Mouse (Mus musculus): ENCODE results near the gene Srrm1. TPM values are rescaled to one million over a fixed set of nuclear protein-coding genes. Genes with fewer than 3 reads are reported as not detected.
"Not testable (repeated sequence)": the region's sequence is repeated elsewhere in the genome, so short reads cannot be mapped to it uniquely, and the experiment has no call there.

Gene Srrm1
- polyA plus RNA-seq, 1 experiment from 2014 or later = 198 TPM

DNA sequence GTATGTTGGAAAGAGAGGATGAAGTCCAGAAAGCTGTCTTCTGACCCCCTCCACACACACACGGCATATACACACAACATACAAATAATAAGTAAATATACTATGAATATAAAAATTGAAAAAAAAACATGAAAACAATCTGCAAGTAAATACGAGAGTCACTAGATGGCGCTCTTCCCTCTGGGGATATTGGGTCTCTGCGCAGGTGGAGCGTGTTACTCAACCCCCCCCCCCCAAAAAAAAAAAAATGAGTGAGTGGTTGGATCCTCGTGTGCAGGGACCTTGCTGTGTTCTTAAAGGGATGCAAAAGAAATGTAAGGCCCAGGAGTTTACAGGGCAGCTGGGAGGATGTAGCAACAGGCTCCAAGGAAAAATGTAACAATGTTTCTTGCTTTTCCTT lies 5.6 kb upstream of the Srrm1 start:
- WGBS = 1% methylated on average over 6 of the region's 6 CpGs
- ATAC-seq = no peak
- Histone ChIP-seq H3K4me1 (replicated peaks; ENCODE audit: control insufficient read depth, insufficient read depth, low read length) (peaks cover 8% of the 10 kb centered on the region), H3K27me3 (replicated peaks; ENCODE audit: control insufficient read depth, insufficient read depth, low read length) (no peaks in the 10 kb centered on the region), H3K9ac (replicated peaks; ENCODE audit: low read depth, low read length) (no peak overlapping the region), H3K36me3 (ENCODE audit: control insufficient read depth, insufficient read depth) (no peaks in the 10 kb centered on the region), H3K9me3 (ENCODE audit: control insufficient read depth, low read length) (no peaks in the 10 kb centered on the region), H3K4me2 (ENCODE audit: low read length) (no peak overlapping the region), H3K4me3 (replicated peaks; ENCODE audit: low read length) (no peak overlapping the region), H3K27ac (ENCODE audit: low read length) (no peak overlapping the region)

DNA sequence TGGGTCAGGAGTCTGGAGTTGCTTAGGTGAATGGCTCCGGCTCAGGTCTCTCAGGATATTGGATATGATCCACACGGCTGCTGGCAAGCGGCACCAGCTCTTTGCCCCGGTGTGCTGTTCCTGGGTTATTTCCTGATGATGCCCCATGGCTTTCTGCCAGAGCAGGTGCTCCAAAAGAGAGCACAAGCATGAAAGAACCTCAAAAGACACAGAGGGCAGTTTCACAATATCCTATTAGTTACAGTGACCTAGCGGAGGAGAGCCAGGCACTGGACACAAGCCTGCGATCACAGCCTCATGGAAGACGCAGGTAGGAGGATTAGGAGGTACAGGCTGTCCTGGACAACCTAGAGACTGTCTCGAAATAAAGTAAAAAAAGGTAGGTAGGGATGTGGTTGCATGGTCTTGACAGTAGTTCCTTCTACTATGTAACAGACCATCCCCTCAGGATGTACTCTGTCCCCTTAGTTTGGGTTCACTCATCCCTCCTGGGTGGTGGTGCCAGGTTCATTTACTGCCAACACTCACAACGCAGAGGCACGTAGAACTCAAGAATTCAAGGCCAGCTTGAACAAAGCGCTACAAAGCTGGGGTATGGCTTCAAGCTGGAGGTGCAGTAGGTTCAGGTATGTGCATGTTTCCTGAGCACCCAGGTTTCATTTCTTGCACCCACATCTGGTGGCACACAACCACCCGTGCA lies 4.2 kb upstream of the Srrm1 start:
- H3K9me3 ChIP-seq (ENCODE audit: control insufficient read depth, low read length) = no peaks in the 10 kb centered on the region
- H3K36me3 ChIP-seq (ENCODE audit: control insufficient read depth, insufficient read depth) = no peaks in the 10 kb centered on the region
- no peaks in the 10 kb centered on the region for H3K27me3 ChIP-seq (replicated peaks; ENCODE audit: control insufficient read depth, insufficient read depth, low read length)
- H3K27ac ChIP-seq (ENCODE audit: low read length) = no peak overlapping the region
- WGBS = 79% methylated on average over 12 of the region's 12 CpGs
- no peak for ATAC-seq
- H3K4me1 ChIP-seq (replicated peaks; ENCODE audit: control insufficient read depth, insufficient read depth, low read length) = peaks cover 8% of the 10 kb centered on the region
- no peak overlapping the region for H3K9ac ChIP-seq (replicated peaks; ENCODE audit: low read depth, low read length)
- no peak overlapping the region for H3K4me2 ChIP-seq (ENCODE audit: low read length)
- H3K4me3 ChIP-seq (replicated peaks; ENCODE audit: low read length) = no peak overlapping the region

DNA sequence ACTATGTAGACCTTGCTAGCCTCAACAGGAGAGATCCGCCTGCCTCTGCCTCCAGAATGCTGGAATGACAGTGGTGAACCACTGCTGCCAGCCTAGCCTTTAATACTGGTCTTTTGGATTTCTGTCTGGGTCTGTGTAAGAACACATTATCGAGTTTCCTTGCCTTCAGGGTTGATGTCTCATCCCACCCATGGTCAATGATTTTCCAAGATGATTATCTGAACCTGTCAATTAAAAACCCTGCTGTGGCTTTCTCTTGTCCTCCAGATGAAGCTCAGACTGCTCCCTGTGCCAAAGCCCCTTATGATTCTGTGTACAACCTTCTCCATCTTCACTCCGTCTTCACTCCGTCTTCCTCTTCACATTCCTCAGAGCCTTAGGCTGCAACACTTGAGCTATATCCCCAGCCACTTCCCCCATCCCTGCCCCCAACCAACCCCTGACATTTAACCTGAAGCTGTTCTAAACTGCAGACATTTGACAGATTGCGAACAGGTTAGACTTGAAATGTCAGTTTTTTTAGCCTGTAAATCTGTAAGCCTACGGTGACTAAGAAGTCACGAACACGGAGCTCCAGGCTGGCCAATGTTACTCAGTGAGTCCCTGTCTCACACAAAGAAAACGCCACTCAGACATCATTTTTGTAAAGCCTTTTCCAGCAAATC lies 2.9 kb upstream of the Srrm1 start:
- Histone ChIP-seq H3K27me3 (replicated peaks; ENCODE audit: control insufficient read depth, insufficient read depth, low read length) (no peaks in the 10 kb centered on the region), H3K9ac (replicated peaks; ENCODE audit: low read depth, low read length) (no peak overlapping the region), H3K36me3 (ENCODE audit: control insufficient read depth, insufficient read depth) (no peaks in the 10 kb centered on the region), H3K4me1 (replicated peaks; ENCODE audit: control insufficient read depth, insufficient read depth, low read length) (peaks cover 17% of the 10 kb centered on the region), H3K27ac (ENCODE audit: low read length) (no peak overlapping the region), H3K4me2 (ENCODE audit: low read length) (no peak overlapping the region), H3K9me3 (ENCODE audit: control insufficient read depth, low read length) (no peaks in the 10 kb centered on the region), H3K4me3 (replicated peaks; ENCODE audit: low read length) (no peak overlapping the region)
- WGBS = 82% methylated on average over 9 of the region's 9 CpGs
- no peak for ATAC-seq

DNA sequence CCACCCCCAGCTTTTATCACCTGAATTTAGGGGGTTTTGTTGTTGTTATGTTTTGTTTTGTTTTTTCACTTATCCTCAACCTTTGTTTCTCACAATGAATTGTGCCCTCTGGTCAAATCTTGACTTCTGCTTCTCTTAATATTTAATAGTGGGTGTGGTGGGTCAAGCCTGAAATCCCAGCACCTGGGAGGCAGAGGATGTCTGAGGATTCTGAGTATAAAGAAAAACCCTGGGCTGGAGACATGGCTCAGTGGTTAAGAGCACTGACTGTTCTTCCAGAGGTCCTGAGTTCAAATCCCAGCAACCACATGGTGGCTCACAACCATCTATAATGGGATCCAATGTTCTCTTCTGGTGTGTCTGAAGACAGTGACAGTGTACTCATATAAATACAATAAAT lies 1.6 kb upstream of the Srrm1 start:
- H3K27me3 ChIP-seq (replicated peaks; ENCODE audit: control insufficient read depth, insufficient read depth, low read length); H3K36me3 ChIP-seq (ENCODE audit: control insufficient read depth, insufficient read depth); H3K4me3 ChIP-seq (replicated peaks; ENCODE audit: low read length); H3K4me2 ChIP-seq (ENCODE audit: low read length); H3K27ac ChIP-seq (ENCODE audit: low read length); H3K9ac ChIP-seq (replicated peaks; ENCODE audit: low read depth, low read length); ATAC-seq; H3K9me3 ChIP-seq (ENCODE audit: control insufficient read depth, low read length): not testable (repeated sequence)
- H3K4me1 ChIP-seq (replicated peaks; ENCODE audit: control insufficient read depth, insufficient read depth, low read length) = peaks cover 17% of the 10 kb centered on the region

DNA sequence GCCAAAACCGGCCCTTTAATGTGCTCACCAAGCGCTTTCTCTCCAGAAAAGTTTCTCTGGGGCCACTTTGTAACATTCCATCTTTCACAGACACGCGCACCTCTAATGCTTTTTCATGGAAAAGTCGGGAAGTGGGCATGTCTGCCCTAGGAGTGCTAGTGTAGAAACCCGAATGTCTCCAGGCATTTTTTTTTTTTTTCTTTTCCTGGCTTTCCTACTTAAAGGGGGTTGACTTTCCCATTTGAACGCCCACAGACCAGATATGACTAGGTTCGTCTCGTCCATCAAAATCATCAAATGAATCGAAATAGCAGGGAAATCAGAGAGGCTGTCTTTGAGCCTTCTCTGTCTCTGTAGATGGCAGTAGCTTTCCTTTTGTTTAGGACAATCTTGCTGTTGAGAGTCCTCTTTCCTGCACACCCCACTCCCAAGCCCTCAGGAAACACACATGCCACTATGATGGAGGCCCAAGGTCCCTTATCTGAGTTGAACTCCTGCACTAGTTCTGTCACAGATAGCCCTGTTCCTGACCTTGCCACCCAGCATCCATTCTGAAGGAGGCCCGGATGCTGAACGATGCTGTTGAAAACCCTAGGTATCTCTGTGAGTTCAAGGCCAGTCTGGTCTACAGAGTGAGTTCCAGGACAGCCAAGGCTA lies 801 bp upstream of the Srrm1 start:
- ATAC-seq = no peak
- peak overlapping the region; percentile 95 for H3K4me3 ChIP-seq (replicated peaks; ENCODE audit: low read length)
- H3K4me2 ChIP-seq (ENCODE audit: low read length) = peak overlapping the region; percentile 89
- 17% methylated on average over 12 of the region's 12 CpGs for WGBS
- peak overlapping the region; percentile 67 for H3K9ac ChIP-seq (replicated peaks; ENCODE audit: low read depth, low read length)
- no peaks in the 10 kb centered on the region for H3K9me3 ChIP-seq (ENCODE audit: control insufficient read depth, low read length)
- H3K27me3 ChIP-seq (replicated peaks; ENCODE audit: control insufficient read depth, insufficient read depth, low read length) = no peaks in the 10 kb centered on the region
- peaks cover 4% of the 10 kb centered on the region; the same call in 1 of the 2 replicates for H3K36me3 ChIP-seq (ENCODE audit: control insufficient read depth, insufficient read depth)
- H3K4me1 ChIP-seq (replicated peaks; ENCODE audit: control insufficient read depth, insufficient read depth, low read length) = peaks cover 17% of the 10 kb centered on the region
- peak overlapping the region; percentile 97 for H3K27ac ChIP-seq (ENCODE audit: low read length)

DNA sequence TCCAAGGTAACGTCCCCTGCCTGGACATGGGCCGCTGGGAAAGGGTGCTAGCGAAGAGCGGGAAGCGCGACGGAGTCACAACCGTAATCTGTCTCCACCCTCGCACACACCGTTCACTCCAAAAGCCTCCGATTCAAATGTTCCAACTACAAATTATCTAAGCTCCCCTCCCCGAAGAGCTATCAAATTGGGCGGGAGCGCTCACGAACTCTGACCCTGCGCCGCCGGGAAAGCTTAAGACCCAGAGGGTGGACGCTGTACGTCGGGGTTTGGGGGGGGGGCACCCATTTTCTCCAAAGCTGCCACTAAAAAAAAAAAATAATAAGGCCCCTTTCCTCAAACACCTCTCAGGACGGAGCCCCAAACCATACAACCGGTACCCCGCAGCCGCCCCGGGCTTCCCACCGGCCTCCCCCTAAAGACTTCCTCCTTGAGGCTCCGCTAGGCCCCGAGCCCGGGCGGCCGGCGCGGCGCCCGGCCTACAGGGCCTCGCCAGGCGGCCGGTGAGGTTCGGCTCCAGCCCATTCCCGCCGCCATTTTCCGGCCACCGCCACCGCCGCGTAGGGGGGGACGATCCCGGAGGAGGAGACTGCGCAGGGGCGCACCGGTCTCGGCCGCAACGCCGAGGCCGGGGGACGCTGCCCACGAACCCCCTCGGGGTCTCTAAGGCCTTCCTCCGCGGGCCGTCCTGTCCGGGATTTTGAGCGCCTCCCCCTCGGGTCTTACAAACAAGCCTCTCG lies 625 bp downstream of the Srrm1 start:
- H3K27ac ChIP-seq (ENCODE audit: low read length) = peak overlapping the region; percentile 84
- peak overlapping the region; percentile 97 for H3K9ac ChIP-seq (replicated peaks; ENCODE audit: low read depth, low read length)
- peaks cover 4% of the 10 kb centered on the region; the same call in 1 of the 2 replicates for H3K36me3 ChIP-seq (ENCODE audit: control insufficient read depth, insufficient read depth)
- ATAC-seq = peak; percentile 23
- H3K27me3 ChIP-seq (replicated peaks; ENCODE audit: control insufficient read depth, insufficient read depth, low read length) = no peaks in the 10 kb centered on the region
- peak overlapping the region; percentile 95 for H3K4me3 ChIP-seq (replicated peaks; ENCODE audit: low read length)
- WGBS = under 1% methylated on average over 54 of the region's 67 CpGs
- H3K4me2 ChIP-seq (ENCODE audit: low read length) = peak overlapping the region; percentile 87
- H3K9me3 ChIP-seq (ENCODE audit: control insufficient read depth, low read length) = no peaks in the 10 kb centered on the region
- H3K4me1 ChIP-seq (replicated peaks; ENCODE audit: control insufficient read depth, insufficient read depth, low read length) = peaks cover 17% of the 10 kb centered on the region

DNA sequence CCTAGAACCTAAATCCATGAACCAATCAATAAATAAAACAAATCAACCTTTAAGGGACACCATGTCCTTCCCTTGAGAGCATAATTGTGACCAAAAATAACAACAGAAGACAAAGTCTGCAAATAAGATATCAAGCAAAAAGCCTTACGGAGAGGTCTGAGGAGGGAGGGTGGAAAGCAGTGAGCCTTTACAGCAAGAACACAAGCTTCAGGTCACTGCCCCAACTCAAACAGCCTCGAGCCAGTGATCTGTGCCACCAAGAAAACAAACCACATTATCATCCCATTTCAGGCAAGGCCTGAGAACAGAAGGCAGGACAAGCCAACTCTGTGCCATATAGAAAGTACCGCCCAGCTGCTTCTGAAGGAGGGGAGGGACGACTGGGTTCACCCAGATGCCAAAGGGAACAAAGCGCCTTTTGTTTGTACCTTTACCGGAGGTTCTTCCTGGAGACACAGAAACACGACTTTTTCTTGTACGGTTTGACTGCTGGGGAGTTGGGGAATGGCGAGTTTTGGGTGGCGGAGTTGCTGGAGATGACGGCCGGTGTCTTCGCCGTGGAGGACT lies 15.7 kb downstream of the Srrm1 start:
- Histone ChIP-seq H3K27ac (ENCODE audit: low read length) (no peak overlapping the region), H3K9ac (replicated peaks; ENCODE audit: low read depth, low read length) (no peak overlapping the region), H3K4me1 (replicated peaks; ENCODE audit: control insufficient read depth, insufficient read depth, low read length) (no peaks in the 10 kb centered on the region), H3K4me2 (ENCODE audit: low read length) (no peak overlapping the region), H3K36me3 (ENCODE audit: control insufficient read depth, insufficient read depth) (peaks cover 68% of the 10 kb centered on the region), H3K4me3 (replicated peaks; ENCODE audit: low read length) (no peak overlapping the region), H3K27me3 (replicated peaks; ENCODE audit: control insufficient read depth, insufficient read depth, low read length) (no peaks in the 10 kb centered on the region), H3K9me3 (ENCODE audit: control insufficient read depth, low read length) (no peaks in the 10 kb centered on the region)
- WGBS = 83% methylated on average over 14 of the region's 14 CpGs
- no peak for ATAC-seq

DNA sequence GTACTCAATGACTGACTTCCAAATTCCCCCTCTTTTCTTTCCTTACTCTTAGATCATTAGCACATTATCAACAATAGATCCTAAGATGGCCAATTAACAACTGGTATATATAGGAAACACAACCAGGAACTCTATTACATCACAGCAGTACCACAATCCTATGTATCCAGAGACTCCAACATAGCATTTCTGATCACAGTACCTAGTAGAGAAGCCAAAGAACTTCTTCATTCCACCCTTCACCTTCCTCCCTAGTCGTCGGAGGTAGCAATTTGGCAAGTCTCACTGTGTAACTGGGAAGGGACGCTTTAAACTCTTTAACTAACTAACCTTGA lies 17.1 kb downstream of the Srrm1 start:
- no peak for ATAC-seq
- no peak overlapping the region for H3K27ac ChIP-seq (ENCODE audit: low read length)
- H3K4me3 ChIP-seq (replicated peaks; ENCODE audit: low read length) = no peak overlapping the region
- H3K4me2 ChIP-seq (ENCODE audit: low read length) = no peak overlapping the region
- H3K4me1 ChIP-seq (replicated peaks; ENCODE audit: control insufficient read depth, insufficient read depth, low read length) = no peaks in the 10 kb centered on the region
- H3K9me3 ChIP-seq (ENCODE audit: control insufficient read depth, low read length) = no peaks in the 10 kb centered on the region
- H3K36me3 ChIP-seq (ENCODE audit: control insufficient read depth, insufficient read depth) = peaks cover 64% of the 10 kb centered on the region
- no peaks in the 10 kb centered on the region for H3K27me3 ChIP-seq (replicated peaks; ENCODE audit: control insufficient read depth, insufficient read depth, low read length)
- WGBS = 92% methylated on average over 3 of the region's 3 CpGs
- H3K9ac ChIP-seq (replicated peaks; ENCODE audit: low read depth, low read length) = no peak overlapping the region

All from forebrain, embryonic 16.5 days (tissue).